Mouse (Mus musculus) urinary bladder, postnatal 25 days (tissue): ENCODE measurements around the gene Rflna.
A peak's percentile ranks its signal among the peaks of the same experiment; 100 is the strongest.

ENCODE experiments used
- DNase-seq: peaks from one replicate; pipeline ENCODE4 v3.0.0; 2022; ENCODE audit warnings: low spot score

Gene Rflna

DNA sequence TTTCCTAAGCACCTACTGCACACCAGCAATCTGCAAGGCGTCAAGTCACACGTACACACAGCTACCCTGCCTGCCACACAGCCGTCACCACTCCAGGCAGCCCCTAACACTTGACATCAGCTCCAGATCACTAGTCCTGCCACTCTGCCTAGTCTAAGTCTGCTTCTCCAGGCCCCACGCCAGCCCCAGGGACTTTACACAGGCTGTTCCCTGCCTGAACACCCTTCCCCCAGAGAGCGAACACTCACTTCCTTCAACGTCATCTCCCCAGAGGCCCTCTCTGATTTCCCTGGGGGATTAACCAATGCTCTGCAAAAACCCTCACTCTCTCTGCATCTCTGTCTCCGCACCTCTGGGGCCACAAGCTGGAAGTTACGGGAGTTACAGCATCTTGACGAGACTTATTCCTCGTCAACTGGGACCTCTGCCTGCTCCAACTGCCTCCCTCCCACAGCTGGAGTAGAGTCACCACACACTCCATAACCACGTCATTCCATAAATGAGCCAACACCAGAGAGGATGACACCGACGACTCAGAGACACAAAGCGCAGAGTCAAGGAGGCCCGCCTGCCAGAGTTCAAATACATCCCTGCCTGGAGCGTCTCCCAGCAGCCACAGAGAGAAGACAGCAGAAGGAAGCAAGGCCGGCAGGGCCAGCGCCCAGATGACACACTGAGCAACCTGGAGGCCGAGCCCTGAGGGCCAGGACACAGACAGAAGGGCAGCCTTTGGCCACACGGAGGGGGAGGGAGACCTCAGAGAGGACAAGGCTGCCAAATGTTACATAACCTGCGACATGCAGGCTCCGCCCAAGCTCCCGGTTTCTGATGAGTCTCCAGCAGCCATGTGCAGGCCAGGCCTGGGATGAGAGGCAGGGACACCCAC lies 49.8 kb downstream of the Rflna start:
- peak; percentile 49 for DNase-seq

GRCm38 (mm10) chr5:125053661-125054060 lies 50.6 kb downstream of the Rflna start:
- DNase-seq: no peak

GRCm38 (mm10) chr5:125055901-125056300 lies 52.9 kb downstream of the Rflna start:
- DNase-seq: no peak

GRCm38 (mm10) chr5:125056331-125056695 lies 53.3 kb downstream of the Rflna start:
- DNase-seq: no peak

DNA sequence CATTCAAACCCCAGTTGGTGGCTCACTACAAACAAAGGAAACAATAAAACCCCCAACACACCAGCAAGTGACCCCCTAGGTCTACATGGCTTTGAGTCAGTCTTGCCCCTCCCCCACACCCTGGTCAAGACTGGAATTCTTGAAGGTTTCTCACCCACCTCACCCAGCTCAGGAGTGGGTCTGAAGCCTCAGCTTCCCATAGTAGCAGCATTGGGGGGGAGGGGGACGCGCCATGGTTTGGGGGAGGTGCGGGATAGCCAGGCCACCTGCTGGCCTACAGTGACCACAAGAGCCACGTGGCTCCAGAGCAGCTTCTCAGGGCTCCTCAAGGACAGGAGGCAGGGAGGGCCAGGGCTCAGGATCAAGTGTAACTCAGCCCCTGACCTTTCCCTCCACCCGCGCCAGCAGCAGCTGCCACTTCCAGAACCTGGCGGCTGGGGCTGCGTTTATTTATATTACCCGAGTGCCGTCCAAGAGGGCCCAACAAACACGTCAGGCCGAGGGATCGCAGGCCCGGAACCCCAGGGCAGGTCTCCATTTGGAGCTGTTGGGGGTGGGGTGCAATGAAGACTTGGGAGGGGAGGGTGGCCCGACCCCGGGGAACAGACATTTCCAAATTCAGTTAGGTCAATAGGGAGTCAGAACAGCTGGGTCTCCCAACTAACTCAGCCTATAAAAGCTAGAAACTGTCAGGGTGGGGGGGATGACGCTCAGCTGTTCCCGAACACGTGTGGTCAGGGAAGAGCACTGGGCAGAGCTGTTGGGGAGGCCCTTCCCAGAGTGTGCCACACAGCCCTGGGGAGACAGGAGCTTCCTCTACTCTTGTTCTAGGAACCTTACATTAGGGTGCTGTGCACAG lies 53.9 kb downstream of the Rflna start:
- peak; percentile 31 for DNase-seq

DNA sequence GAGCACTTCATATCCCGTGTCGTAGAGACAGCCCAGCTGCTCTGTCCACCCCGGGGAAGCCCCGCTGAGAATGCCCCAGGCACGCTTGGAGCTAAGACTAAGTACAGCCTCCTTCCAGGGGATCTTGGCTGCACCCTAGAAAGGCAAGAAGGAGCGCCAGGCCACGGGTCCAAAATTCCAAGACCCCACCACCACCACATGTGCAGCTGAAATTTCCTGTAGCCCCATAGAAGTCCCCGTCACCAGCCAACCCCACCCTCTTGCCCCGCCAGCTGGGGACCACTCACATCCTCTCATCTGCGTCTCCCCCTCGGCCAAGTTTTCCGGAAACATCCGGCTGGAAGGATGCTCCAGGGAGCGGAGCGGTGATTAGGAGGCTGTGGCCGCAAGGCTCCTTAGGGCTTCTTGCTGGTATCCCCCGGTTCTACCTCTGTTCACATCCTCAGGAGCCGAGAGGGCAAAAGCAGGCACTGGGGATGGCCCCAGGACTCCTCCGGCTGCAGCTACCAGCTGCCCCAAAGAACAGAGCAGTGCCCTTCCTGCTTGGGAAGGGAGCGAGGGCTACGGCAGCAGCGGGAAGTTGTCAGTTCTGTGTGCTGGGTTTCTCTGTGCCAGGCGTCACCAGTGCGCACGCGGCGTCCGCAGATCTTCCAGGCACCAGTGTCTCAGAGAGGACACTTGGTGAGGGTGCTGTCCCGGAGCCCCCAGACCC lies 54.7 kb downstream of the Rflna start:
- DNase-seq: no peak

GRCm38 (mm10) chr5:125058267-125058668 lies 55.2 kb downstream of the Rflna start:
- peak; percentile 43 for DNase-seq
